Mouse (Mus musculus) cortical plate, adult 2 months (tissue): ENCODE measurements around the gene Smim10l1.

Experiments
- CTCF ChIP-seq: fragments of 200-500 bp; IDR thresholded peaks from 2 replicates; pipeline ENCODE4 v1.5.1; 2011; ENCODE audit warnings: mild to moderate bottlenecking, control low read depth, low read length; ENCODE audit not compliant: insufficient read depth; ENCODE audit errors: extremely low read depth
- POLR2A ChIP-seq: fragments of 200-500 bp; IDR thresholded peaks from 2 replicates; pipeline ENCODE4 v1.6.1; 2011; ENCODE audit warnings: mild to moderate bottlenecking, low read length, control low read depth; ENCODE audit not compliant: insufficient read depth; ENCODE audit errors: extremely low read depth

DNA sequence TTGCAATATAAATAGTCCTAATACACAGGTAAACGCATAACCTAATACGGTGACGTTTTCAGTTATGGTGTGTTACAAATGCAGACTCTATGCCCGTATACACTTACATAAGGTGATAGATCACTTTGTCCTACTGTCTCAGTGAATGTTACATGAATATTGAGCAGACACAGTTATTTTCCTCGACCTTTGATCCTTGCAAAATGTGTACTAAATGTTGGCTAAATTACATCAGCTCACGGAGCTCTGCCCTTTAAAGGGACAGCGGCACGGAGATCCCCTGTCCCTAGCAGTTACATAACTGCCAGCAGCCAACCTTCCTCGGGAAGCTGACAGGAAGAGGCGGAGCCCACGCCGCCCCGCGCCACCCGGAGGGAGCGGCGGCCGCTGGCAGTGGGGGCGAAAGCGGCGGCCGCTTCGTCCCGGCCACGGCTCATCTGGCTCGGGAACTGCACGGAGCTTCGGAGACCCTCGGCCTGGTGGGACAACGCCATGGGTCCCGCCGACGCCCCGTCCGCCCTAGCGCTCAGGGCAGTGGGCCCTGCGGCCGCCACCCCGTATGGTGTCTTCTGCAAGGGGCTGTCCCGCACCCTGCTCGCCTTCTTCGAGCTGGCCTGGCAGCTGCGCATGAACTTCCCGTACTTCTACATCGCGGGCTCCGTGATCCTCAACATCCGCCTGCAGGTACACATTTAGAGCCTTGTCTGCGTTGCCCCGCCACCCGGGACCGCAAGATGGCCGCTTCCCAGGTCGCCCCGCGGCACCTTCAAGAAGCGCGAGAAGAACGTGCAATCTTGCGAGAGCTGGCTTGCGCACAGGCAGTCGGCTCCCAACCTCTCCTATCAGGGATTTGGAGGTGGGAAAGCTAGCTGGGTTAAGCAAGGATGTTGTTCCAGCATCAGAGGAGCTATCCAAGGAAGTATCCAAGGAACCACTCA is 482 bp downstream of the Smim10l1 start:
- TF ChIP-seq POLR2A (peak; percentile 77), CTCF (no peak)
